Mouse (Mus musculus): Measurements from ENCODE around the gene C330007P06Rik. TPM values are rescaled to one million over a fixed set of nuclear protein-coding genes. Genes with fewer than 3 reads are reported as not detected.

C330007P06Rik gene
- polyA plus RNA-seq (2012; fragmentation: generic; extraction: Trizol) = 6.3 TPM
- long read RNA-seq, experiment 1, transcript C330007P06Rik-202 (7 exons, 3,340 nt) = major isoform, 11 of 19 reads
- long read RNA-seq, experiment 1, partial matches to known transcripts = 0 of 19 reads
- long read RNA-seq, experiment 1, other reads (novel, unspliced or antisense) = 8 of 19 reads
- long read RNA-seq, experiment 2, transcript C330007P06Rik-202 (7 exons, 3,340 nt) = major isoform, 158 of 167 reads
- long read RNA-seq, experiment 2, partial matches to known transcripts = 0 of 167 reads
- long read RNA-seq, experiment 2, other reads (novel, unspliced or antisense) = 9 of 167 reads

DNA sequence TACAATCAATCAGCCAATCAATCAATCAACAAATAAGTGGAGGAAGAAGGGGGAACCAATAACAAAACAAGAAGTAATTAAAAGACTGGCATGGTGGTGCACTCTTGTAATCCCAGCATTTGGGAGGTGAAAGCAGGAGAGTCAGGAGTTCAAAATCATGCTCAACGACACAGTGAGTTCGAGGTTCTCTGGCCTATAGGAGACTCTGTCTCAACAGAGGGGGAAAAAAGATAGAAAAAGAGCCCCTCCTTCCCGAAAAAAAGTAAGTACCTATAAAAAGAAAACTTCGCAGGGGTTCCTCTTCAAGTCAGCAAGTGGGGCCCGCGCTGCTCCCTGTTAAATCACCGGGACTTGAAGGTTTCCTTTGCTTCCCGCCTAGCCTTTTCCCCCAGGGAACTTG is at the start of gene C330007P06Rik, which contains the start of gene Ube2a:
Gene C330007P06Rik, minus strand, starts transcription at position 347 of the 400 bp plus-strand sequence.
Gene Ube2a, plus strand, starts transcription at position 136 of the 400 bp plus-strand sequence.
- Histone ChIP-seq H3K36me3 (ENCODE audit: control insufficient read depth, insufficient read depth) (peaks cover 5% of the 10 kb centered on the region), H3ac (ENCODE audit: control insufficient read depth, insufficient read length, low read depth) (peak within 1 kb of the TSS; percentile 91), H3K79me3 (ENCODE audit: low read depth) (peaks cover 5% of the 10 kb centered on the region), H3K79me2 (ENCODE audit: control insufficient read depth, insufficient read depth) (peaks cover 21% of the 10 kb centered on the region), H3K4me3 (ENCODE audit: insufficient read depth, poor library complexity, severe bottlenecking) (peak within 1 kb of the TSS; percentile 41), H3K27me3 (ENCODE audit: control insufficient read depth, insufficient read depth, insufficient read length) (no peaks in the 10 kb centered on the region)
- no peak for TF ChIP-seq MYOG (IDR thresholded peaks at IDR 0.05; ENCODE audit: control insufficient read depth, extremely low read depth, insufficient read length)
- TF ChIP-seq MYOD1 (IDR thresholded peaks at IDR 0.05; ENCODE audit: control insufficient read depth, insufficient read length, low read depth) = no peak
- TF ChIP-seq FOSL1 (IDR thresholded peaks at IDR 0.05; ENCODE audit: insufficient read depth, low read length, poor library complexity, severe bottlenecking) = no peak
- no peak for TF ChIP-seq MAX (IDR thresholded peaks at IDR 0.05)
- no peak for TF ChIP-seq CTCF (IDR thresholded peaks at IDR 0.05; ENCODE audit: control insufficient read depth, insufficient read depth, insufficient read length)
- TF ChIP-seq CEBPB (IDR thresholded peaks at IDR 0.05; ENCODE audit: low read depth) = no peak
- TF ChIP-seq USF1 (IDR thresholded peaks at IDR 0.05; ENCODE audit: low read depth) = no peak

DNA sequence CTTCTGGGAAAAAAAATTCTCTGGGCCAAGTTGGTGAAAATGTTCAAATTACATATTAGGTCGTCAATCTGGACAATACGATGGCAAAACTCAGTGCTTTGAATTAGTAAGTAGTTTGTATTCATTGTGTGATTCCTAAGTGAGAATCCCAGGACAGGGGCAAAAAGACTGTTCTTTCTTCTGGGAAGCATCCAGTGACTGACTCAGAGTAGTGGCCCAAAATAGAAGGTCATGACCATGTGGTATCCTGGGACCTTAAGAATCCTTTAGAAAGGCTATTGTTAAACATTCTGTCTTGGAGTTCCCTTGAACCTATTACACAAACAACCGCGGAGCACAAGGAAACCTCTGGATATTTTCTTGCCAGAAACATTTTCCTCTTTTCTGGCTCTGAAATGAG is 47.4 kb upstream of the C330007P06Rik start:
- no peaks in the 10 kb centered on the region for H3K79me2 ChIP-seq (ENCODE audit: control insufficient read depth, insufficient read depth)
- H3ac ChIP-seq (ENCODE audit: control insufficient read depth, insufficient read length, low read depth) = no peak overlapping the region
- no peaks in the 10 kb centered on the region for H3K27me3 ChIP-seq (ENCODE audit: control insufficient read depth, insufficient read depth, insufficient read length)
- no peak for TF ChIP-seq MYOD1 (IDR thresholded peaks at IDR 0.05; ENCODE audit: control insufficient read depth, insufficient read length, low read depth)
- H3K79me3 ChIP-seq (ENCODE audit: low read depth) = no peaks in the 10 kb centered on the region
- H3K36me3 ChIP-seq (ENCODE audit: control insufficient read depth, insufficient read depth) = no peaks in the 10 kb centered on the region
- H3K4me3 ChIP-seq (ENCODE audit: insufficient read depth, poor library complexity, severe bottlenecking) = no peak overlapping the region

DNA sequence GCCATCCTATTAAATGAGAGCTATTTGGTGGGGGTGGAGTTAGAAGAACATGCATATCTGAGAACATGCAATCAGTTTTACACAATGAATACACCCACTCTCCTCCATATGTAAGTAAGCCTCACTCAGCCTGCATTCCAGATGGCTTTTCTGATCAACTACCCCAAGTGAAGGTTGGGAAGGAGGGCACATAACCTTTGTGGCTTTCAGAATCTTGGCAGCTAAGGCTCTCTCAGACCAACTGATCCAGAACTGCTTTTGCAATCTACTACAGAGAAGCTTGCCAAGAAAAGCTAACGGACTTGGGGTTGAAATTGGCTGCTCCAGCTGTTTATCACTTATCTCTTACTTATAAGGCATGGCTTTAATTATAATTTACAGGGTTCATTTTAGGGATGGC is 43.8 kb upstream of the C330007P06Rik start:
- TF ChIP-seq MYOG (IDR thresholded peaks at IDR 0.05; ENCODE audit: control insufficient read depth, extremely low read depth, insufficient read length) (no peak), CTCF (IDR thresholded peaks at IDR 0.05; ENCODE audit: control insufficient read depth, insufficient read depth, insufficient read length) (no peak), USF1 (IDR thresholded peaks at IDR 0.05; ENCODE audit: low read depth) (no peak), CEBPB (IDR thresholded peaks at IDR 0.05; ENCODE audit: low read depth) (no peak), MYOD1 (IDR thresholded peaks at IDR 0.05; ENCODE audit: control insufficient read depth, insufficient read length, low read depth) (no peak), MAX (IDR thresholded peaks at IDR 0.05) (no peak), FOSL1 (IDR thresholded peaks at IDR 0.05; ENCODE audit: insufficient read depth, low read length, poor library complexity, severe bottlenecking) (no peak)
- Histone ChIP-seq H3K4me3 (ENCODE audit: insufficient read depth, poor library complexity, severe bottlenecking) (no peak overlapping the region), H3ac (ENCODE audit: control insufficient read depth, insufficient read length, low read depth) (no peak overlapping the region), H3K79me3 (ENCODE audit: low read depth) (no peaks in the 10 kb centered on the region), H3K79me2 (ENCODE audit: control insufficient read depth, insufficient read depth) (no peaks in the 10 kb centered on the region), H3K27me3 (ENCODE audit: control insufficient read depth, insufficient read depth, insufficient read length) (no peaks in the 10 kb centered on the region), H3K36me3 (ENCODE audit: control insufficient read depth, insufficient read depth) (no peaks in the 10 kb centered on the region)

DNA sequence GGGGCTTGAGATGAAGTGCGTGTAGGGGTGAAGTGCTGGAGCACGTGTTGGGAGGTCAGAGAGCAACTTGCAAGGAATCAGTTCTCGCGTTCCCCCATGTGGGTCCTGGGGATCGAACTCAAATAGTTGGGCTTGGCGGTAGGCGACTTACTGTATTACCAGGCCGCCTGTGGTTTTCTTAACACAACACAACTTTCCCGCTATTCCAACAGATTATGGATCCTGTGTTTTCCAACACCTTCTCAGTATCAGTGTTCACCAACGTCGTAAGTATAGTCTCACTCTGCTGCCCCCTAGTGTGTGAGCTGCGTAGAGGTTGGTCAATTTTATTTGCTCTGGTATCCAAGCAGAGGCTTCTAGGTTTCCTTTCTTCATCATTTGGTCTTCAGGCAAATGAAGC is 37.4 kb upstream of the C330007P06Rik start:
- Histone ChIP-seq H3K36me3 (ENCODE audit: control insufficient read depth, insufficient read depth) (no peaks in the 10 kb centered on the region), H3K4me3 (ENCODE audit: insufficient read depth, poor library complexity, severe bottlenecking) (no peak overlapping the region), H3K79me3 (ENCODE audit: low read depth) (no peaks in the 10 kb centered on the region), H3K79me2 (ENCODE audit: control insufficient read depth, insufficient read depth) (no peaks in the 10 kb centered on the region), H3ac (ENCODE audit: control insufficient read depth, insufficient read length, low read depth) (no peak overlapping the region), H3K27me3 (ENCODE audit: control insufficient read depth, insufficient read depth, insufficient read length) (no peaks in the 10 kb centered on the region)
- no peak for TF ChIP-seq USF1 (IDR thresholded peaks at IDR 0.05; ENCODE audit: low read depth)
- no peak for TF ChIP-seq MYOD1 (IDR thresholded peaks at IDR 0.05; ENCODE audit: control insufficient read depth, insufficient read length, low read depth)
- no peak for TF ChIP-seq FOSL1 (IDR thresholded peaks at IDR 0.05; ENCODE audit: insufficient read depth, low read length, poor library complexity, severe bottlenecking)
- no peak for TF ChIP-seq MYOG (IDR thresholded peaks at IDR 0.05; ENCODE audit: control insufficient read depth, extremely low read depth, insufficient read length)
- no peak for TF ChIP-seq CTCF (IDR thresholded peaks at IDR 0.05; ENCODE audit: control insufficient read depth, insufficient read depth, insufficient read length)
- TF ChIP-seq CEBPB (IDR thresholded peaks at IDR 0.05; ENCODE audit: low read depth) = no peak
- TF ChIP-seq MAX (IDR thresholded peaks at IDR 0.05) = no peak

DNA sequence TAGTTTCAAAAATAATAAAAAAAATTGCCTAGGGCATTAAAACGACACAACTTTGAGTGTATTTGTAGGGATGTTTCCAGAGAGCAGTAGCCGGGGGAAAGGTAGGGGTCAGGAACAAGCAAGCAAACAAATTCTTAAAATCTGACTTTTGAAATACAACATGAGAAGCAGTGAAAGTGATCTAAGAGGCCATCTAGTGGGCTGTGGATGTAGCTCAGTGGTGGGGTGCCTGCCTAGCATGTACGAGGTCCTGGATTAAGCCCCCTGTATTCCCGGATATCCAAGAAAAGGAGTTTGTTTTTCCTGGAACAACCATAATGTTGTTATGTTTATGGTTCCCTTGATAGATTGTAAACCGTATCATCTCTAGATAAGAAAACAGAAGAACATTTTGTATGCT is 32.6 kb upstream of the C330007P06Rik start:
- Histone ChIP-seq H3K4me3 (ENCODE audit: insufficient read depth, poor library complexity, severe bottlenecking) (no peak overlapping the region), H3K36me3 (ENCODE audit: control insufficient read depth, insufficient read depth) (no peaks in the 10 kb centered on the region), H3K27me3 (ENCODE audit: control insufficient read depth, insufficient read depth, insufficient read length) (no peaks in the 10 kb centered on the region), H3ac (ENCODE audit: control insufficient read depth, insufficient read length, low read depth) (no peak overlapping the region), H3K79me2 (ENCODE audit: control insufficient read depth, insufficient read depth) (peaks cover 12% of the 10 kb centered on the region), H3K79me3 (ENCODE audit: low read depth) (peaks cover 7% of the 10 kb centered on the region)
- TF ChIP-seq MYOD1 (IDR thresholded peaks at IDR 0.05; ENCODE audit: control insufficient read depth, insufficient read length, low read depth) = no peak
- TF ChIP-seq CTCF (IDR thresholded peaks at IDR 0.05; ENCODE audit: control insufficient read depth, insufficient read depth, insufficient read length) = no peak
- TF ChIP-seq CEBPB (IDR thresholded peaks at IDR 0.05; ENCODE audit: low read depth) = no peak
- no peak for TF ChIP-seq FOSL1 (IDR thresholded peaks at IDR 0.05; ENCODE audit: insufficient read depth, low read length, poor library complexity, severe bottlenecking)
- no peak for TF ChIP-seq USF1 (IDR thresholded peaks at IDR 0.05; ENCODE audit: low read depth)
- TF ChIP-seq MYOG (IDR thresholded peaks at IDR 0.05; ENCODE audit: control insufficient read depth, extremely low read depth, insufficient read length) = no peak
- TF ChIP-seq MAX (IDR thresholded peaks at IDR 0.05) = no peak

All from C2C12 (cell line).